Mouse (Mus musculus) regulatory T cell (primary cell): ENCODE data around the gene Slc25a47.

Experiments used
- in situ Hi-C: fragments of 300-600 bp; cut with MboI, MseI; formaldehyde crosslinking; loops from one replicate; pipeline ENCODE4 v1.15.1; 2025; ENCODE audit warnings: high pct_unique_total_duplicates

Slc25a47 gene

DNA sequence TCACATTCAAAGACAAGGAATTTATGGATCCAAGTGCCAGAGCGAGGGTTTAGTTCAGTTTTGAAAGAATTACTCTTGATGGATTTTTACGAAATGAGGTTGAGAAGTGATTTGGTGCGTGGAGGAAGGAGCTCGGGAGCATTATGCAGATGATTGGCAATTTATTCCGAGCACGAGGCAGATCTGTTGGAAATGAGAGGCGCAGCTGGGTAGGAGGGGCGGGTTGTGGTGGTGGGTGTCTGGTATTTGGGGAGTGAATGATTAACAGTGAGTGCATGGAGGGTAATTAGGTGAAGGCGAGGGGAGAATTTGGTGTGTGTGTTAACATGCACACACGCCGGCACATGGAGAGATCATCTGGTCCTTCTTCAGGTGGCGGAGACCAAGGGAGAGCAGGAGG, 70.6 kb downstream of the Slc25a47 start:
- in situ Hi-C loops = no loop called here
